Mouse (Mus musculus): ENCODE measurements around the gene Luzp1. TPM values are rescaled to one million over a fixed set of nuclear protein-coding genes. Genes with fewer than 3 reads are reported as not detected.

Luzp1 gene
- total and polyA plus RNA-seq, 3 experiments: 7.5 to 13.4 TPM; not detected in 1

GRCm38 (mm10) chr4:136559690-136560089 lies 90.1 kb downstream of the Luzp1 start:
- H3K36me3 ChIP-seq (ENCODE audit: control insufficient read depth in 1 of 2, insufficient read depth in 2 of 2, low read length in 2 of 2): peaks cover 0 to 27% of the 10 kb centered on the region in 2 experiments; a peak in 3 of 4 replicates
- no peaks in the 10 kb centered on the region for H3K27me3 ChIP-seq (ENCODE audit: control insufficient read depth in 1 of 2, insufficient read depth in 2 of 2, low read length in 2 of 2)

GRCm38 (mm10) chr4:136560270-136560991 lies 90.9 kb downstream of the Luzp1 start:
- Histone ChIP-seq H3K4me1 (ENCODE audit: control insufficient read depth in 1 of 2, insufficient read depth in 2 of 2, low read length in 2 of 2) (no peaks in the 10 kb centered on the region), H3K27me3 (ENCODE audit: control insufficient read depth in 1 of 2, insufficient read depth in 2 of 2, low read length in 2 of 2) (no peaks in the 10 kb centered on the region), H3K36me3 (ENCODE audit: control insufficient read depth in 1 of 2, insufficient read depth in 2 of 2, low read length in 2 of 2) (peaks cover 0 to 27% of the 10 kb centered on the region in 2 experiments; a peak in 3 of 4 replicates), H3K4me3 (ENCODE audit: control insufficient read depth in 1 of 2, insufficient read depth in 1 of 2, low read depth in 2 of 2, low read length in 2 of 2) (no peak overlapping the region), H3K9ac (ENCODE audit: control insufficient read depth, low read depth, low read length, poor library complexity, severe bottlenecking) (no peak overlapping the region), H3K9me3 (replicated peaks; ENCODE audit: insufficient read depth, low read length) (no peaks in the 10 kb centered on the region), H3K79me2 (ENCODE audit: control insufficient read depth, insufficient read depth, low read length, poor library complexity) (no peaks in the 10 kb centered on the region), H3K27ac (ENCODE audit: control insufficient read depth, low read depth, low read length) (no peak overlapping the region)
- no peak for DNase-seq (ENCODE audit: low read depth, low spot score)
- TF ChIP-seq MYB (IDR thresholded peaks at IDR 0.05; ENCODE audit: low read depth, low read length) (no peak), MYC (IDR thresholded peaks at IDR 0.05; ENCODE audit: low read depth, low read length) (no peak), ZC3H11A (IDR thresholded peaks at IDR 0.05; ENCODE audit: low read depth, low read length) (no peak), ZNF384 (IDR thresholded peaks at IDR 0.05; ENCODE audit: low read depth, low read length) (no peak), CHD1 (IDR thresholded peaks at IDR 0.05; ENCODE audit: low read depth, low read length) (no peak), MAX (IDR thresholded peaks at IDR 0.05; ENCODE audit: low read length) (no peak), ZMIZ1 (IDR thresholded peaks at IDR 0.05; ENCODE audit: low read depth, low read length) (no peak), USF1 (IDR thresholded peaks at IDR 0.05; ENCODE audit: low read depth, low read length) (no peak), NRF1 (IDR thresholded peaks at IDR 0.05; ENCODE audit: insufficient read depth, low read depth, low read length, poor library complexity, severe bottlenecking) (no peak), RAD21 (IDR thresholded peaks at IDR 0.05; ENCODE audit: low read depth, low read length) (no peak)

More at GRCm38 (mm10) chr4:136559690-136560089, 90.1 kb downstream of the Luzp1 start:
- Histone ChIP-seq H3K9ac (ENCODE audit: control insufficient read depth, low read depth, low read length, poor library complexity, severe bottlenecking) (no peak overlapping the region), H3K4me3 (ENCODE audit: control insufficient read depth in 1 of 2, insufficient read depth in 1 of 2, low read depth in 2 of 2, low read length in 2 of 2) (no peak overlapping the region), H3K9me3 (replicated peaks; ENCODE audit: insufficient read depth, low read length) (no peaks in the 10 kb centered on the region), H3K4me1 (ENCODE audit: control insufficient read depth in 1 of 2, insufficient read depth in 2 of 2, low read length in 2 of 2) (no peaks in the 10 kb centered on the region), H3K27ac (ENCODE audit: control insufficient read depth, low read depth, low read length) (no peak overlapping the region), H3K79me2 (ENCODE audit: control insufficient read depth, insufficient read depth, low read length, poor library complexity) (no peaks in the 10 kb centered on the region)
- no peak for DNase-seq (ENCODE audit: low read depth, low spot score)
- TF ChIP-seq MAZ (IDR thresholded peaks at IDR 0.05; ENCODE audit: low read depth, low read length) (no peak), USF2 (IDR thresholded peaks at IDR 0.05; ENCODE audit: borderline replicate concordance in 1 of 2, insufficient read depth in 1 of 2, low read depth in 1 of 2, low read length in 2 of 2) (no peak), MEF2A (IDR thresholded peaks at IDR 0.05; ENCODE audit: extremely low read depth, insufficient replicate concordance, low read depth, low read length, poor library complexity, severe bottlenecking) (no peak), MYC (IDR thresholded peaks at IDR 0.05; ENCODE audit: low read depth, low read length) (no peak), UBTF (IDR thresholded peaks at IDR 0.05; ENCODE audit: borderline replicate concordance, insufficient read depth, low read depth, low read length) (no peak)

Data from MEL (cell line).